Mouse (Mus musculus) embryonic facial prominence, embryonic 10.5 days (tissue): ENCODE data around the gene Coro1b. TPM values are rescaled to one million over a fixed set of nuclear protein-coding genes. Genes with fewer than 3 reads are reported as not detected.
A peak's percentile ranks its signal among the peaks of the same experiment; 100 is the strongest.
"Not testable (repeated sequence)": the region's sequence is repeated elsewhere in the genome, so short reads cannot be mapped to it uniquely, and the experiment has no call there.

Source experiments
- DNase-seq: peaks from one replicate; pipeline ENCODE4 v3.0.0-alpha.2; 2017; ENCODE audit warnings: low spot score
- H3K27ac ChIP-seq: fragments of 300-500 bp; sonication (generic); replicated peaks from 2 replicates; pipeline ENCODE4 v1.5.1; 2016; ENCODE audit warnings: mild to moderate bottlenecking
- H3K27me3 ChIP-seq: fragments of 300-500 bp; sonication (generic); replicated peaks from 2 replicates; pipeline ENCODE4 v1.6.1; 2016; ENCODE audit warnings: low read depth, mild to moderate bottlenecking; ENCODE audit not compliant: poor library complexity, severe bottlenecking
- H3K36me3 ChIP-seq: fragments of 300-500 bp; sonication (generic); replicated peaks from 2 replicates; pipeline ENCODE4 v1.6.1; 2016; ENCODE audit warnings: mild to moderate bottlenecking, moderate library complexity
- H3K4me1 ChIP-seq: fragments of 300-500 bp; sonication (generic); 2 replicates; pipeline ENCODE4 v1.6.1; 2016
- H3K4me3 ChIP-seq: fragments of 300-500 bp; sonication (generic); 2 replicates; pipeline ENCODE4 v1.5.1; 2016; ENCODE audit warnings: mild to moderate bottlenecking, moderate library complexity
- H3K9me3 ChIP-seq: fragments of 300-500 bp; sonication (generic); 2 replicates; pipeline ENCODE4 v1.6.1; 2016; ENCODE audit warnings: mild to moderate bottlenecking
- WGBS: fragments of 180-500 bp; shearing (Covaris S2); methylation state at CpG from one replicate; pipeline ENCODE4 v1.1.7; 2016; 5-methylcytosine and 5-hydroxymethylcytosine counted together
- polyA plus RNA-seq: library from polyadenylated mRNA; unstranded; fragments of >200 nt; fragmentation: Nextera tagmentation; extraction: Ambion mirVana; gene quantifications from 2 replicates; pipeline ENCODE4 v1.2.1, GENCODE M21; 2016

Coro1b gene
- polyA plus RNA-seq, 1 experiment from 2014 or later = 130 TPM

- H3K36me3 ChIP-seq = peaks cover 28% of the 10 kb centered on the region
- DNase-seq, H3K4me3 ChIP-seq, H3K4me1 ChIP-seq, H3K27ac ChIP-seq, H3K27me3 ChIP-seq, H3K9me3 ChIP-seq: not testable (repeated sequence)
- 19% methylated on average over 8 of the region's 8 CpGs for WGBS
These were observed 12.5 kb upstream of the Coro1b start for GRCm38 (mm10) chr19:4135963-4136345.

GRCm38 (mm10) chr19:4136463-4136862 is 12.0 kb upstream of the Coro1b start:
- 80% methylated on average over 5 of the region's 5 CpGs for WGBS
- 0 out of 2 replicates have a peak, but pooled peaks cover 3% of the 10 kb centered on the region for H3K27me3 ChIP-seq
- H3K27ac ChIP-seq = no peak overlapping the region
- no peak for DNase-seq
- peaks cover 23% of the 10 kb centered on the region for H3K36me3 ChIP-seq
- peaks cover 8% of the 10 kb centered on the region for H3K4me1 ChIP-seq
- no peak overlapping the region for H3K4me3 ChIP-seq
- no peaks in the 10 kb centered on the region for H3K9me3 ChIP-seq

- H3K27ac ChIP-seq = no peak overlapping the region
- no peaks in the 10 kb centered on the region for H3K9me3 ChIP-seq
- DNase-seq = no peak
- no peak overlapping the region for H3K4me3 ChIP-seq
- H3K36me3 ChIP-seq = peaks cover 8% of the 10 kb centered on the region
- 0 out of 2 replicates have a peak, but pooled peaks cover 3% of the 10 kb centered on the region for H3K27me3 ChIP-seq
- peaks cover 8% of the 10 kb centered on the region for H3K4me1 ChIP-seq
- WGBS = 89% methylated on average over 5 of the region's 5 CpGs
These were observed 10.5 kb upstream of the Coro1b start for GRCm38 (mm10) chr19:4137913-4138312.

- Histone ChIP-seq H3K9me3 (no peaks in the 10 kb centered on the region), H3K36me3 (no peaks in the 10 kb centered on the region), H3K27me3 (0 out of 2 replicates have a peak, but pooled peaks cover 3% of the 10 kb centered on the region), H3K27ac (0 out of 2 replicates have a peak within 1 kb of the TSS, but pooled peaks have one; percentile 10), H3K4me3 (no peak within 1 kb of the TSS), H3K4me1 (peaks cover 8% of the 10 kb centered on the region)
- DNase-seq = no peak
- 73% methylated on average over 2 of the region's 2 CpGs for WGBS
These were observed 9.0 kb upstream of the Coro1b start, which contains the start of gene Gpr152 for GRCm38 (mm10) chr19:4139446-4139845. TSS of gene Gpr152 (plus strand) at chr19:4139787.

- no peak overlapping the region for H3K27ac ChIP-seq
- DNase-seq = no peak
- peaks cover 8% of the 10 kb centered on the region for H3K4me1 ChIP-seq
- H3K4me3 ChIP-seq = no peak overlapping the region
- H3K27me3 ChIP-seq = 0 out of 2 replicates have a peak, but pooled peaks cover 3% of the 10 kb centered on the region
- no peaks in the 10 kb centered on the region for H3K9me3 ChIP-seq
- no peaks in the 10 kb centered on the region for H3K36me3 ChIP-seq
- 81% methylated on average over 6 of the region's 6 CpGs for WGBS
These were observed 8.3 kb upstream of the Coro1b start for GRCm38 (mm10) chr19:4140147-4140546.

GRCm38 (mm10) chr19:4142416-4143173 is 5.8 kb upstream of the Coro1b start:
- H3K36me3 ChIP-seq = no peaks in the 10 kb centered on the region
- H3K4me3 ChIP-seq = no peak overlapping the region
- no peaks in the 10 kb centered on the region for H3K27me3 ChIP-seq
- 90% methylated on average over 18 of the region's 18 CpGs for WGBS
- no peak for DNase-seq
- H3K9me3 ChIP-seq = peaks cover 3% of the 10 kb centered on the region; the same call in 1 of the 2 replicates
- H3K4me1 ChIP-seq = peaks cover 9% of the 10 kb centered on the region
- H3K27ac ChIP-seq = no peak overlapping the region

GRCm38 (mm10) chr19:4143759-4144268 is 4.6 kb upstream of the Coro1b start, which contains the start of gene Cabp4:
TSS of gene Cabp4 (minus strand) at chr19:4144033.
- Histone ChIP-seq H3K36me3 (no peaks in the 10 kb centered on the region), H3K27ac (no peak within 1 kb of the TSS), H3K27me3 (no peaks in the 10 kb centered on the region), H3K4me3 (no peak within 1 kb of the TSS), H3K9me3 (peaks cover 3% of the 10 kb centered on the region; the same call in 1 of the 2 replicates), H3K4me1 (peaks cover 19% of the 10 kb centered on the region)
- 82% methylated on average over 7 of the region's 7 CpGs for WGBS
- no peak for DNase-seq

- H3K9me3 ChIP-seq = peaks cover 3% of the 10 kb centered on the region; the same call in 1 of the 2 replicates
- no peak overlapping the region for H3K4me3 ChIP-seq
- peaks cover 23% of the 10 kb centered on the region for H3K4me1 ChIP-seq
- DNase-seq = no peak
- H3K27ac ChIP-seq = no peak overlapping the region
- no peaks in the 10 kb centered on the region for H3K27me3 ChIP-seq
- WGBS = 78% methylated on average over 16 of the region's 16 CpGs
- peaks cover under 1% of the 10 kb centered on the region for H3K36me3 ChIP-seq
These were observed 3.6 kb upstream of the Coro1b start for GRCm38 (mm10) chr19:4144550-4145498.

GRCm38 (mm10) chr19:4145936-4146335 is 2.5 kb upstream of the Coro1b start:
- H3K4me3 ChIP-seq = no peak overlapping the region
- peaks cover 24% of the 10 kb centered on the region for H3K4me1 ChIP-seq
- WGBS = 86% methylated on average over 5 of the region's 5 CpGs
- H3K27ac ChIP-seq = no peak overlapping the region
- no peaks in the 10 kb centered on the region for H3K27me3 ChIP-seq
- H3K9me3 ChIP-seq = peaks cover 3% of the 10 kb centered on the region; the same call in 1 of the 2 replicates
- H3K36me3 ChIP-seq = peaks cover 12% of the 10 kb centered on the region
- no peak for DNase-seq

- Histone ChIP-seq H3K4me3 (no peak overlapping the region), H3K27me3 (no peaks in the 10 kb centered on the region), H3K4me1 (peaks cover 29% of the 10 kb centered on the region), H3K9me3 (peaks cover 3% of the 10 kb centered on the region; the same call in 1 of the 2 replicates), H3K36me3 (peaks cover 18% of the 10 kb centered on the region), H3K27ac (no peak overlapping the region)
- WGBS = 63% methylated on average over 12 of the region's 12 CpGs
- no peak for DNase-seq
These were observed 1.9 kb upstream of the Coro1b start for GRCm38 (mm10) chr19:4146366-4147021.

GRCm38 (mm10) chr19:4147022-4147405 is 1.4 kb upstream of the Coro1b start:
- Histone ChIP-seq H3K27ac (no peak overlapping the region), H3K36me3 (peaks cover 23% of the 10 kb centered on the region), H3K9me3 (peaks cover 3% of the 10 kb centered on the region; the same call in 1 of the 2 replicates), H3K27me3 (no peaks in the 10 kb centered on the region), H3K4me1 (peaks cover 29% of the 10 kb centered on the region), H3K4me3 (no peak overlapping the region)
- DNase-seq = no peak
- 46% methylated on average over 3 of the region's 3 CpGs for WGBS
